Mouse (Mus musculus): ENCODE results near the gene Olfr69. TPM values are rescaled to one million over a fixed set of nuclear protein-coding genes. Genes with fewer than 3 reads are reported as not detected.
"Not testable (repeated sequence)": the region's sequence is repeated elsewhere in the genome, so short reads cannot be mapped to it uniquely, and the experiment has no call there.

Gene Olfr69
- polyA plus RNA-seq (2014; fragmentation: Nextera tagmentation; extraction: Ambion mirVana) = not detected in 2 replicates

GRCm38 (mm10) chr7:103771494-103771893 is at the start of gene Olfr69:
TSS of gene Olfr69 (minus strand) at chr7:103771594.
- Histone ChIP-seq H3K27me3 (ENCODE audit: control insufficient read depth, insufficient read depth, low read length) (no peaks in the 10 kb centered on the region), H3K27ac (ENCODE audit: low read depth, low read length) (no peak within 1 kb of the TSS), H3K4me2 (ENCODE audit: low read depth) (no peak within 1 kb of the TSS), H3K4me1 (ENCODE audit: control insufficient read depth, insufficient read depth, low read length) (no peaks in the 10 kb centered on the region), H3K36me3 (ENCODE audit: control insufficient read depth, insufficient read depth, low read length) (no peaks in the 10 kb centered on the region), H3K9me3 (ENCODE audit: control insufficient read depth, low read length) (no peaks in the 10 kb centered on the region), H3K4me3 (ENCODE audit: low read depth, low read length) (no peak within 1 kb of the TSS), H3K9ac (ENCODE audit: low read length) (no peak within 1 kb of the TSS)
- DNase-seq (ENCODE audit: low spot score) (no peak), ATAC-seq (ENCODE audit: insufficient read depth, low FRiP score, low TSS enrichment) (no peak)
- 81% methylated on average over 2 of the region's 2 CpGs for WGBS

GRCm38 (mm10) chr7:103815085-103815484 is 43.7 kb upstream of the Olfr69 start:
- not testable (repeated sequence) for H3K36me3 ChIP-seq (ENCODE audit: control insufficient read depth, insufficient read depth, low read length); DNase-seq (ENCODE audit: low spot score); ATAC-seq (ENCODE audit: insufficient read depth, low FRiP score, low TSS enrichment); H3K9me3 ChIP-seq (ENCODE audit: control insufficient read depth, low read length); H3K4me3 ChIP-seq (ENCODE audit: low read depth, low read length); H3K9ac ChIP-seq (ENCODE audit: low read length); H3K4me2 ChIP-seq (ENCODE audit: low read depth); H3K4me1 ChIP-seq (ENCODE audit: control insufficient read depth, insufficient read depth, low read length); H3K27ac ChIP-seq (ENCODE audit: low read depth, low read length); H3K27me3 ChIP-seq (ENCODE audit: control insufficient read depth, insufficient read depth, low read length)
- WGBS = 90% methylated on average over 1 of the region's 2 CpGs

- Histone ChIP-seq H3K4me2 (ENCODE audit: low read depth) (no peak within 1 kb of the TSS), H3K27me3 (ENCODE audit: control insufficient read depth, insufficient read depth, low read length) (no peaks in the 10 kb centered on the region), H3K36me3 (ENCODE audit: control insufficient read depth, insufficient read depth, low read length) (no peaks in the 10 kb centered on the region), H3K27ac (ENCODE audit: low read depth, low read length) (no peak within 1 kb of the TSS), H3K4me1 (ENCODE audit: control insufficient read depth, insufficient read depth, low read length) (no peaks in the 10 kb centered on the region), H3K4me3 (ENCODE audit: low read depth, low read length) (no peak within 1 kb of the TSS), H3K9ac (ENCODE audit: low read length) (no peak within 1 kb of the TSS), H3K9me3 (ENCODE audit: control insufficient read depth, low read length) (no peaks in the 10 kb centered on the region)
- ATAC-seq (ENCODE audit: insufficient read depth, low FRiP score, low TSS enrichment) (no peak), DNase-seq (ENCODE audit: low spot score) (no peak)
- 88% methylated on average over 3 of the region's 3 CpGs for WGBS
Measured at GRCm38 (mm10) chr7:103813766-103814165, 42.4 kb upstream of the Olfr69 start, which contains the start of gene Hbb-bt. TSS of gene Hbb-bt (minus strand) at chr7:103813996.

GRCm38 (mm10) chr7:103813152-103813551 is 41.8 kb upstream of the Olfr69 start:
- H3K4me2 ChIP-seq (ENCODE audit: low read depth); H3K27me3 ChIP-seq (ENCODE audit: control insufficient read depth, insufficient read depth, low read length); H3K4me1 ChIP-seq (ENCODE audit: control insufficient read depth, insufficient read depth, low read length); H3K27ac ChIP-seq (ENCODE audit: low read depth, low read length); H3K9ac ChIP-seq (ENCODE audit: low read length); DNase-seq (ENCODE audit: low spot score); ATAC-seq (ENCODE audit: insufficient read depth, low FRiP score, low TSS enrichment); H3K36me3 ChIP-seq (ENCODE audit: control insufficient read depth, insufficient read depth, low read length); H3K9me3 ChIP-seq (ENCODE audit: control insufficient read depth, low read length); H3K4me3 ChIP-seq (ENCODE audit: low read depth, low read length): not testable (repeated sequence)
- no CpG with 5 or more reads among the region's 3 CpGs for WGBS

GRCm38 (mm10) chr7:103812174-103812573 is 40.8 kb upstream of the Olfr69 start:
- WGBS = 77% methylated on average over 1 of the region's 1 CpGs
- no peaks in the 10 kb centered on the region for H3K27me3 ChIP-seq (ENCODE audit: control insufficient read depth, insufficient read depth, low read length)
- H3K36me3 ChIP-seq (ENCODE audit: control insufficient read depth, insufficient read depth, low read length) = no peaks in the 10 kb centered on the region
- H3K4me2 ChIP-seq (ENCODE audit: low read depth) = no peak overlapping the region
- DNase-seq (ENCODE audit: low spot score) (no peak), ATAC-seq (ENCODE audit: insufficient read depth, low FRiP score, low TSS enrichment) (no peak)
- no peak overlapping the region for H3K27ac ChIP-seq (ENCODE audit: low read depth, low read length)
- H3K9me3 ChIP-seq (ENCODE audit: control insufficient read depth, low read length) = no peaks in the 10 kb centered on the region
- H3K4me1 ChIP-seq (ENCODE audit: control insufficient read depth, insufficient read depth, low read length) = no peaks in the 10 kb centered on the region
- no peak overlapping the region for H3K9ac ChIP-seq (ENCODE audit: low read length)
- no peak overlapping the region for H3K4me3 ChIP-seq (ENCODE audit: low read depth, low read length)

GRCm38 (mm10) chr7:103811223-103811845 is 39.9 kb upstream of the Olfr69 start:
- Histone ChIP-seq H3K4me1 (ENCODE audit: control insufficient read depth, insufficient read depth, low read length) (no peaks in the 10 kb centered on the region), H3K9ac (ENCODE audit: low read length) (no peak overlapping the region), H3K27me3 (ENCODE audit: control insufficient read depth, insufficient read depth, low read length) (no peaks in the 10 kb centered on the region), H3K4me2 (ENCODE audit: low read depth) (no peak overlapping the region), H3K9me3 (ENCODE audit: control insufficient read depth, low read length) (no peaks in the 10 kb centered on the region), H3K36me3 (ENCODE audit: control insufficient read depth, insufficient read depth, low read length) (no peaks in the 10 kb centered on the region), H3K4me3 (ENCODE audit: low read depth, low read length) (no peak overlapping the region), H3K27ac (ENCODE audit: low read depth, low read length) (no peak overlapping the region)
- ATAC-seq (ENCODE audit: insufficient read depth, low FRiP score, low TSS enrichment) = no peak
- DNase-seq (ENCODE audit: low spot score) = no peak
- WGBS = 88% methylated on average over 1 of the region's 1 CpGs

GRCm38 (mm10) chr7:103810746-103811145 is 39.4 kb upstream of the Olfr69 start:
- no peak overlapping the region for H3K4me2 ChIP-seq (ENCODE audit: low read depth)
- WGBS = 79% methylated on average over 3 of the region's 3 CpGs
- no peak for DNase-seq (ENCODE audit: low spot score)
- H3K27ac ChIP-seq (ENCODE audit: low read depth, low read length) = no peak overlapping the region
- no peaks in the 10 kb centered on the region for H3K36me3 ChIP-seq (ENCODE audit: control insufficient read depth, insufficient read depth, low read length)
- no peak overlapping the region for H3K4me3 ChIP-seq (ENCODE audit: low read depth, low read length)
- H3K27me3 ChIP-seq (ENCODE audit: control insufficient read depth, insufficient read depth, low read length) = no peaks in the 10 kb centered on the region
- H3K9me3 ChIP-seq (ENCODE audit: control insufficient read depth, low read length) = no peaks in the 10 kb centered on the region
- H3K9ac ChIP-seq (ENCODE audit: low read length) = no peak overlapping the region
- no peak for ATAC-seq (ENCODE audit: insufficient read depth, low FRiP score, low TSS enrichment)
- no peaks in the 10 kb centered on the region for H3K4me1 ChIP-seq (ENCODE audit: control insufficient read depth, insufficient read depth, low read length)

- Histone ChIP-seq H3K4me3 (ENCODE audit: low read depth, low read length) (no peak overlapping the region), H3K4me2 (ENCODE audit: low read depth) (no peak overlapping the region), H3K27ac (ENCODE audit: low read depth, low read length) (no peak overlapping the region), H3K27me3 (ENCODE audit: control insufficient read depth, insufficient read depth, low read length) (no peaks in the 10 kb centered on the region), H3K36me3 (ENCODE audit: control insufficient read depth, insufficient read depth, low read length) (no peaks in the 10 kb centered on the region), H3K9me3 (ENCODE audit: control insufficient read depth, low read length) (no peaks in the 10 kb centered on the region), H3K9ac (ENCODE audit: low read length) (no peak overlapping the region), H3K4me1 (ENCODE audit: control insufficient read depth, insufficient read depth, low read length) (no peaks in the 10 kb centered on the region)
- ATAC-seq (ENCODE audit: insufficient read depth, low FRiP score, low TSS enrichment) (no peak), DNase-seq (ENCODE audit: low spot score) (no peak)
- WGBS = 88% methylated on average over 1 of the region's 1 CpGs
Measured at GRCm38 (mm10) chr7:103810296-103810695, 38.9 kb upstream of the Olfr69 start.

- Histone ChIP-seq H3K9ac (ENCODE audit: low read length) (no peak overlapping the region), H3K36me3 (ENCODE audit: control insufficient read depth, insufficient read depth, low read length) (no peaks in the 10 kb centered on the region), H3K4me2 (ENCODE audit: low read depth) (no peak overlapping the region), H3K9me3 (ENCODE audit: control insufficient read depth, low read length) (no peaks in the 10 kb centered on the region), H3K27me3 (ENCODE audit: control insufficient read depth, insufficient read depth, low read length) (no peaks in the 10 kb centered on the region), H3K27ac (ENCODE audit: low read depth, low read length) (no peak overlapping the region), H3K4me1 (ENCODE audit: control insufficient read depth, insufficient read depth, low read length) (no peaks in the 10 kb centered on the region), H3K4me3 (ENCODE audit: low read depth, low read length) (no peak overlapping the region)
- ATAC-seq (ENCODE audit: insufficient read depth, low FRiP score, low TSS enrichment) (no peak), DNase-seq (ENCODE audit: low spot score) (no peak)
- 69% methylated on average over 1 of the region's 1 CpGs for WGBS
Measured at GRCm38 (mm10) chr7:103809801-103810155, 38.4 kb upstream of the Olfr69 start.

Measured in neural tube, embryonic 11.5 days (tissue).